Mouse (Mus musculus) NIH3T3 (cell line): ENCODE results near the gene Pf4.

ENCODE experiments used
- DNase-seq: peaks from one replicate; pipeline ENCODE4 v3.0.0-alpha.2; 2012; ENCODE audit warnings: low read depth

Gene Pf4

DNA sequence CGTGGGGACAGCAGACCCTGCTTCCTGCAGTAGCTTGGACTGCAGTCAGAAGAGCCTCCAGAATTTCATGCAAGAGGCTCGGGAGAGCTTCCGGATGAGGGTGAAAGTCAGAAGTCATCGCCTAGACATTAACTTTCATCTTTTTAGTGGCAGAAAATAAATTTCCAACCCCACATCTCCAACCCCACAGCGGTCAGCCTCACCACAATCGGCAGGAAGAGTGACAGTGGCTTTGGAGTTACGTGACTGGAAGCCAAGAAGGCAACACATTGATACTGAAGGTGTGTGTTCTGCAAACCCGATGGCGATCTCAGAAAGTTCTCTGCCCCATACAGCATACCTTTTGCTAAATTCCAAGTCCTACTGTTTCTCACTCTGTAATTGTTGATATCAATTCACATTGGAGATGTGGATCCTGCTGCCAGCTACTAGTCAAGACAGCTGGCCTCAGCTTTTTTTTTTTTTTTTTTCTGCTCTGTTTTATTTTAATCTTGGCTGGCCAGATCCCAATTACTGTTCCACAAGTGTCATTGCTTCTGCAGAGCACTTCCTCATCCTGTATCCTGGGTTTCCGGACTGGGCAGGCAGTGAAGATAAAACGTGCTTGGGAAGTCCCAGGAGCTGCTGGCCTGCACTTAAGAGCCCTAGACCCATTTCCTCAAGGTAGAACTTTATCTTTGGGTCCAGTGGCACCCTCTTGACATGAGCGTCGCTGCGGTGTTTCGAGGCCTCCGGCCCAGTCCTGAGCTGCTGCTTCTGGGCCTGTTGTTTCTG is at the start of gene Pf4:
TSS of gene Pf4 (plus strand) at position 556 of the 774 bp plus-strand sequence.
- DNase-seq, result no peak

DNA sequence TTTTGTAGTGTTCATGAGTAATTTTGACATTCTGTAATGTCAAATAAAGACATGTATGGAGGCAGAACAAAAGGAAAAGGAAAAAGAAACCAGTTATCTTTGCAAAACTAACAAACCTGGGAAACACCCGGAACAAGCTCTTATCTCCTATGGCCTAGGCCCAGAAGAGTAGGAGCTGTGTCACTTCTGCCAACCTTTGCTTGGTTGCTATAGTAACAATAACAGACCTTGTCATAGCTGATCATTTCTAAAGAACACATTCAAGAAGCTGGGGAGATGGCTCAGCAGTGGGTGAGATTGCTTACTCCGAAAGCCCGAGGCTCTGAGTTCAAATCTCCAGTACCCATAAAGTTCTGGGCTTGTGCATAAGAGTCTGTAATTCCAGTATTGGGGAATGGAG is 49.6 kb upstream of the Pf4 start:
- DNase-seq, result no peak

- DNase-seq, result no peak
These were observed 44.0 kb upstream of the Pf4 start for GRCm38 (mm10) chr5:90728254-90728653.

DNA sequence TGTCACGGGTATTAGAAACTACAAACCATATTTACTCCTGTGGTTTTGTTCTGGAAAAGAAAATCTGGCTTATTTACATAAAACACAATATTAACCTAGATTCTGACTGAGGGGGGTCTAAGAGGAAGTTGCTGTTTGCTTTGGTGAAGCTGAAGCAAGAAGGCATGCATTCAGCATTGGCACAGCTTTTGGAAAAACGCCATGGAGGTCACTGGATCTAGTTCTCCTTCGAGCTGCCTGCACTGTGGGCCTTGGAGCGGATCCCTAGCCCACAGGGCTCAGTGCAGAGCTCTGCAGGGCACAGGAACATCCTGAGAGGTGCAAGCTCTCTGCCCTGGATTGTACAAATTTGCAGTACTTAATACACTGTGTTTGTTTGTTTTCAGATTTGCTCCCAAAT is 40.8 kb upstream of the Pf4 start:
- DNase-seq, result no peak

DNA sequence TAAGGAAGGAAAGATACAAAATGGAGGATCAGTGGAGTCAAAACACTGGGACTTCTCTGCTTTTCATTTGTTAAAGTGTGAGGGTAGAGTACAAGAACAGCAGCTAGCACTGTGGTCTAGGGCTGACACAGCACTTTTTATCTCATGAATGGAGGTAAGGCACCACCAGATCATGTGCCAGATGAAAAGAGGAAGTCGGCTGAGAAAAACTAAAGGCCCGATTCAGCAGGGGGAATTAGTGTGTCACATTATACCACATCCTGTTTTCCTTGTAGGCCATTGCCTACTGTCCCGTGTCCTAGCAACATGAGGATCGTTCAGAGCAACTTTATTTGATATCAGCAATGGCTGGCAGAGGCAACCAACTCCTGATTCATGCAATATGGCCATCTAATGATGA is 30.2 kb upstream of the Pf4 start:
- DNase-seq, result no peak

GRCm38 (mm10) chr5:90753934-90754333 is 18.3 kb upstream of the Pf4 start:
- DNase-seq, result peak; percentile 70

- DNase-seq, result peak; percentile 79
These were observed 14.1 kb upstream of the Pf4 start for GRCm38 (mm10) chr5:90758020-90758605.

DNA sequence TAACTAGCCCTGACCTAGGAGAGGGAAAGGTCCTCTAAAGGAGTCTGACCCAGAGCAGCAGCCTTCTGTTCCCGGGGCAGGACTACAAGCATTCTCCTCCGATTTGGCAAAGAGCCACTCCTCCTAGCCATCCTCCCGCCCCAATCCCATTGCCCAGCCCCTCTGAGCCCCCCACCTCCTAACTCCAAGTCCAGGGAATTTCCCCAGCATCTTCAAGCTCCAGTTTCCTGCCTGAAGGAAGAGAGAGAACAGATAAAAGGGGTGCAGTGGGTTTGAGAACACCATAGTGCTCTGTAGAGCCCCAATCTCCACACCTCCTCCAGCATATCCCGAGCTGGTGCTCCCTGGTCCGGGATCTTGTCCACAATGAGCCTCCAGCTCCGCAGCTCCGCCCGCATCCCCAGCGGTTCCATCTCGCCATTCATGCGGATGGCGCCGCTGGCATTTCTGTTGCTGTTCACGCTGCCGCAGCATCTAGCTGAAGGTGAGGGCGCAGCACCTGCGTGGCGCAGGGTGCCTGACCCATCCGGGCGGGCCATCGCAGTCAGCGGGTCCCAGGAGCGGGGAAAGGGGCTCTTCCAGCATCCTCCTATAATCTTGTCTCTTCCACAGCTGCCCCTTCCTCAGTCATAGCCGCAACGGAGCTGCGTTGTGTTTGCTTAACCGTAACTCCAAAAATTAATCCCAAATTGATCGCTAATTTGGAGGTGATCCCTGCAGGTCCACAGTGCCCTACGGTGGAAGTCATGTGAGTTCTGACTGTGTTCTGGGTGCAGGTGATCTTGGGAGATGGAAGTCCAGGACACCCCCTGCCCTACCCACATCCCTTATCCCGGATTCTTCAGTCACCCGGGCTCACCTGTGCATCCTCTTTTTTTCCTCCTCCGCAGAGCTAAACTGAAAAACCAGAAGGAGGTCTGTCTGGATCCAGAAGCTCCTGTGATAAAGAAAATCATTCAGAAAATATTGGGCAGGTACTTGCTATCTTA is 12.9 kb upstream of the Pf4 start, which contains the start of gene Cxcl5:
TSS of gene Cxcl5 (plus strand) at position 284 of the 989 bp plus-strand sequence.
- DNase-seq, result peak; percentile 87

- DNase-seq, result no peak
These were observed 11.9 kb upstream of the Pf4 start for GRCm38 (mm10) chr5:90760303-90760702.

- DNase-seq, result no peak
These were observed 11.4 kb upstream of the Pf4 start for GRCm38 (mm10) chr5:90760844-90761243.

DNA sequence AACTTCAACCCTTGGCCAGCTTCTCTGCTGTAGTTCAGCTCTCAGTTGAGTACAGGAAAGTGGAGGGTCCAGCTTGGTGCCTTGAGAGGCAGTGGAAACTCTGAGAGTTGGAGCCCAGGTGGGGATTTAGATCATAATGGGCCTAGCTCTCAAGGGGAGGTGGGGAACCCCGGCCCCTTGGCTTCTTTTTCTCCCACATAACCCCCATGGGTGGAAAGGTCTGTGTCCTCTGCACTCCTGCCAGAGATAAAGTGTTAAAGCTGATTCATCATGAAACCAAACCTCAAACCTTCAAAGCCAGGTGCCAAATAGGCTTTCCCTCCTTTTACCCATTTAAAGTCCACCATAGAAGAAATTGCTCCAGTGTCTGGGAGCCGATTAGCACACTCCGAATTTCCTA is 10.4 kb upstream of the Pf4 start:
- DNase-seq, result no peak

- DNase-seq, result peak; percentile 73
These were observed 8.1 kb upstream of the Pf4 start for GRCm38 (mm10) chr5:90763912-90764665.

- DNase-seq, result peak; percentile 29
These were observed 6.2 kb upstream of the Pf4 start for GRCm38 (mm10) chr5:90765821-90766606.

DNA sequence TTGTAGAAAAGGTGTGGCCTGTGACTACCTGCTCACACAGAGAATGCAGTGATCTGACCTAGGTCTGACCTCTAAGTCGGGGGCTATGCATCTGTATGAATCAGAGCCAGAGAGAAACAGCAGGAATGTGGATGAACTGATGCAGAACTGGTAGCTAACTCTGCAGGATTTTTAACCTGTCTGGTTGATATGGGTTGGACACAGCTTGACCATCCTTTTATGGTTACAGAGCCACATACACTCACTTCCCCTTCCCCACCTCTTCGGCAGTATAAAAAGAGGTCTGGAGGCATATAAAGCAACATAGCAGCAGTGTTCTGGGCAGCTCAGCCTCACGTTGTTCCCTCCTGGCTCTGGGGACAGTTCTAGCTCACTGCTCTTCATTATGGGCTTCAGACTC is 4.0 kb upstream of the Pf4 start, which contains the start of gene Ppbp:
TSS of gene Ppbp (plus strand) at position 301 of the 400 bp plus-strand sequence.
- no peak for DNase-seq

- DNase-seq, result no peak
These were observed 866 bp upstream of the Pf4 start for GRCm38 (mm10) chr5:90771369-90771768.

DNA sequence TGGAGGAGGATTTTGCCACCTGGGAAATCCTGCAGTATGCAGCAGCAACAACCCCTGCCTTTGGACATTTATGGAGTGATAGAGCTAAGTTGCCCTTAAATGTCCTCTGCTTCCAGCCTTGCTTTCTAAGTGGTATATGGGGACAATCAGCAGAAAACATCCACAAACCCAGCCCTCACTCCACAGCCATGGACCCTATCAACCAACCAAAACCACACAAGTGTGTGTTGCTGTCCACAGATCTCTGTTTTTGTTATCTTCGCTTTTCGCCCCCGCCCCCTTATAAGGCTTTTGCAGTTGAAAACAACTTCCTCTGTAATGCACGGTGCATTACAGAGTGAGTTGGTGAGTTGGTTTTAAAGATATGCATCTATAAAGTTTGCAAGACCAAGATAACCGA is 3.3 kb downstream of the Pf4 start:
- no peak for DNase-seq

DNA sequence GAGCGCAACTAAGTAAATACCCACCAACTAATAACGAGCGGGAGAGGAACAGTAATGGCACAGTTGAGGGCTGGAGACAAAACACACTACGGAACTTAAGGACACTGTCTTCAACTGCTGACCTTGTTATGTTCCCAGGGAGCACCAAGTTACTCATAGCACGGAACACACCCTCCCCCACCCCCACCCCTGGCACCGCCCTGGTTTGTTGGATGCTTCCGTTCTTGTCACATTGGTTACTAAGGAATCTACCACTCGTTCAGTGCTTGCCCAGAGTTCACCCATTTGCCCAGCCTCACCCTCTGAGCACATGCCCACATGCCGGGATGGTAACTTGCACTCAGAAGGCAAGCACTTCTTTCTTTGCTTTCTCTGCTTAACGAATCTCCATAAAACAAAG is 5.4 kb downstream of the Pf4 start:
- no peak for DNase-seq

DNA sequence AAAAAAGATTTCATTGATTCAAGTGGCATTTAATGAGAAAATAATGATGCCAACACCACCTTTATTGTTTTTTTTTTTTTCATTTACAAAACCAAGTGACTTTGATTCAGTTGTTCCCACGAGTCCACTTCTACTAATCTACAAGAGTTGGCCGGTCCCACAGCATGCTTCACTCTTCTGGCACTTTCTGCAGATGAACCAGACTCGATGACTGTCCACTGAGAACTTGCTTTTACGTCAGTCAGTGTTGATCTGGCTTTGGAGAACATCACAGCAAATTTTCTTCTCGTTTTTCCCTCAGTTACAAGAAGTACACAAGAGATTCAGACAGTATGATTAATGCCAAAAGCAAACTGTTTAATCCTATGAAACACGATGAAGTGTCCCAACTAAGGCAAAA is 6.6 kb downstream of the Pf4 start:
- DNase-seq, result no peak

- no peak for DNase-seq
These were observed 11.5 kb downstream of the Pf4 start for GRCm38 (mm10) chr5:90783697-90784096.

GRCm38 (mm10) chr5:90785659-90786588 is 13.7 kb downstream of the Pf4 start, which contains the start of gene Cxcl3:
Gene Cxcl3 (plus strand): TSS chr5:90786103.
- peak; percentile 32 for DNase-seq
